Mouse (Mus musculus): Measurements from ENCODE around the gene Ifi47. TPM values are rescaled to one million over a fixed set of nuclear protein-coding genes. Genes with fewer than 3 reads are reported as not detected.

The Ifi47 gene
- polyA plus RNA-seq, 1 experiment from 2014 or later: 2.3 TPM

DNA sequence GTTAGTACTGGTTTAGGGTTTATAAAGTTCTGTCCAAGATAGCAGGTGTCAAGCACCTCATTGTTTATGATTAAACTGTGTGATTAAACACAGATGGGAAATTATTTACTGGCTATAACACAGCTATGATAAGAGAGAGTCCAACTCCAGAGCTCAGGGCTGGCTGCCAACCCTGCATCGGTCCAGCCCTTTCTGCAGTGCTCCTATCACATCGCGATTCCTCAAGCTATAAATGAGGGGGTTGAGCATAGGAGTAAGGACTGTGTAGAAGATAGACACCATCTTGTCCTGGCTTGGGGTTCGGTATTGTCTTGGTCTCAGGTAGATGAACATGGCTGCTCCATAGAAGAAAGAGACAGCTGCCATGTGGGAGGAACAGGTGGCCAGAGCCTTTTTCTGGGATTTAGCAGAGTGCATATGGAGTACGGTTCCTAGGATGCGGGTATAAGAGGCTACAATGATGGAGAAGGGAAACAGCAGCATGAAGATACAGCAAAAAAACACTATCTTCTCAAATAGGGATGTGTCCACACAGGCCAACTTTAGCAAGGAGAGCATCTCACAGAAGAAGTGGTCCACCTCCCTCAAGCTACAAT is 36.3 kb downstream of the Ifi47 start:
- Histone ChIP-seq H3K9me3 (no peaks in the 10 kb centered on the region), H3K4me1 (no peaks in the 10 kb centered on the region), H3K27ac (no peak overlapping the region), H3K4me2 (no peak overlapping the region), H3K36me3 (no peaks in the 10 kb centered on the region), H3K9ac (no peak overlapping the region), H3K27me3 (replicated peaks) (no peaks in the 10 kb centered on the region), H3K4me3 (replicated peaks) (no peak overlapping the region)
- no peak for ATAC-seq (ENCODE audit: insufficient read depth, low FRiP score, low read depth)
- WGBS: 65% methylated on average over 6 of the region's 6 CpGs

DNA sequence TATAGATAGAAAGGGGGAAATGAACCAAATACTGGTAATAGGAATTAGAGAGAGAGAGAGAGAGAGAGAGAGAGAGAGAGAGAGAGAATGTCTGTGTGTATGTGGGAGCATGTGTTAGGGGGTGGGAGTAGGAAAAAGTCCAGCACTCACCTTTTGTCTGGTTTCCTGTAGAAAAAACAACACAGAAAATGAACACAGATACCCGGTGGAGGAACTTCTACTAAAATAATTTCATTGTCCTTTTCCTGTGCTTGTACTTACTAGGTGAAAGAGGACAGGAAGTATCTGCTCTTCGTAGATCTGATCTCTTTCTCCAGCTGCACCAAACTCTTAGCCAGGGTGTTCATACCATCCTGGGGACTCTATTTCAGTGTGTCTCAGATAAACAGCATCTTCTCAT is 37.8 kb downstream of the Ifi47 start:
- Histone ChIP-seq H3K27ac (no peak overlapping the region), H3K9ac (no peak overlapping the region), H3K4me3 (replicated peaks) (no peak overlapping the region), H3K4me1 (no peaks in the 10 kb centered on the region), H3K36me3 (no peaks in the 10 kb centered on the region), H3K9me3 (no peaks in the 10 kb centered on the region), H3K4me2 (no peak overlapping the region), H3K27me3 (replicated peaks) (no peaks in the 10 kb centered on the region)
- no peak for ATAC-seq (ENCODE audit: insufficient read depth, low FRiP score, low read depth)
- 48% methylated on average over 2 of the region's 2 CpGs for WGBS

- no peak for ATAC-seq (ENCODE audit: insufficient read depth, low FRiP score, low read depth)
- H3K9me3 ChIP-seq: no peaks in the 10 kb centered on the region
- no peak within 1 kb of the TSS for H3K27ac ChIP-seq
- no peak within 1 kb of the TSS for H3K4me3 ChIP-seq (replicated peaks)
- no peaks in the 10 kb centered on the region for H3K27me3 ChIP-seq (replicated peaks)
- H3K4me1 ChIP-seq: no peaks in the 10 kb centered on the region
- no peak within 1 kb of the TSS for H3K9ac ChIP-seq
- H3K36me3 ChIP-seq: no peaks in the 10 kb centered on the region
- no peak within 1 kb of the TSS for H3K4me2 ChIP-seq
Measured at GRCm38 (mm10) chr11:49114774-49115173, 38.4 kb downstream of the Ifi47 start, which contains the start of gene Olfr1396. Gene Olfr1396, minus strand, starts transcription at chr11:49114874.

GRCm38 (mm10) chr11:49119635-49120034 is 43.2 kb downstream of the Ifi47 start:
- ATAC-seq (ENCODE audit: insufficient read depth, low FRiP score, low read depth): no peak
- Histone ChIP-seq H3K27ac (no peak overlapping the region), H3K4me2 (no peak overlapping the region), H3K9me3 (no peaks in the 10 kb centered on the region), H3K4me1 (no peaks in the 10 kb centered on the region), H3K4me3 (replicated peaks) (no peak overlapping the region), H3K27me3 (replicated peaks) (no peaks in the 10 kb centered on the region), H3K9ac (no peak overlapping the region), H3K36me3 (no peaks in the 10 kb centered on the region)
- WGBS: 82% methylated on average over 3 of the region's 3 CpGs

DNA sequence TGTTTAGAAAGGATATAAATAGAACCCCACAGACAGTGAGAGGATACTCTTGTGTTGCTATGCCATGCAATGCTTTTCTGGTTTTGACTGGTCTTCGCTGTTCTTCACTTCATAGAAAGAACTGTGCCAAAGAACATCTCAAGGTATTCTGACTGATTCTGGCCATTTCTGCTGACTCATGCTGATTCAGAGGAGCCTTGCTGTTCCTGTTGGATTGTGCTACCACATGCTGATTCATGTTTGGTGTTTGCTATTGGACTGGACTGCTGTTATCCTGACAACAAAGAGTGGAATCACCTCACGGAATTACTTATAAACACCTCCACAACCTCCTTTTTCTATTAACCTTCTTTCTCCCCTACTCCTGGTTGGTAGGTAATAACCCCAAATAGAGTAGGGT is 47.8 kb downstream of the Ifi47 start:
- WGBS: 89% methylated on average over 2 of the region's 2 CpGs
- Histone ChIP-seq H3K4me1 (no peaks in the 10 kb centered on the region), H3K9me3 (no peaks in the 10 kb centered on the region), H3K36me3 (no peaks in the 10 kb centered on the region), H3K9ac (no peak overlapping the region), H3K27ac (no peak overlapping the region), H3K27me3 (replicated peaks) (no peaks in the 10 kb centered on the region), H3K4me3 (replicated peaks) (no peak overlapping the region), H3K4me2 (no peak overlapping the region)
- ATAC-seq (ENCODE audit: insufficient read depth, low FRiP score, low read depth): no peak

- H3K9ac ChIP-seq: no peak within 1 kb of the TSS
- H3K27ac ChIP-seq: no peak within 1 kb of the TSS
- no peaks in the 10 kb centered on the region for H3K36me3 ChIP-seq
- no peaks in the 10 kb centered on the region for H3K4me1 ChIP-seq
- no peaks in the 10 kb centered on the region for H3K27me3 ChIP-seq (replicated peaks)
- H3K9me3 ChIP-seq: no peaks in the 10 kb centered on the region
- no peak for ATAC-seq (ENCODE audit: insufficient read depth, low FRiP score, low read depth)
- H3K4me3 ChIP-seq (replicated peaks): no peak within 1 kb of the TSS
- no peak within 1 kb of the TSS for H3K4me2 ChIP-seq
- WGBS: 85% methylated on average over 6 of the region's 6 CpGs
Measured at GRCm38 (mm10) chr11:49141974-49142373, 65.6 kb downstream of the Ifi47 start, which contains the start of gene Olfr1395. Gene Olfr1395, plus strand, starts transcription at chr11:49142274.

Other genes with a start within 250 kb of the Ifi47 start
- 10.3 and 16.4 TPM in 2 replicates for gene Gm12184, start 249.9 kb upstream of the Ifi47 start, polyA plus RNA-seq (2015; fragmentation: Nextera tagmentation; extraction: Ambion mirVana)
- gene Irgm1, start 204.9 kb upstream of the Ifi47 start, polyA plus RNA-seq (2015; fragmentation: Nextera tagmentation; extraction: Ambion mirVana): 12.8 and 14.3 TPM in 2 replicates
- 0.24 and 0.37 TPM in 2 replicates for gene Gm5431, start 174.4 kb upstream of the Ifi47 start, polyA plus RNA-seq (2015; fragmentation: Nextera tagmentation; extraction: Ambion mirVana)
- 3.5 and 14.5 TPM in 2 replicates for gene Psme2b, start 130.4 kb upstream of the Ifi47 start, polyA plus RNA-seq (2015; fragmentation: Nextera tagmentation; extraction: Ambion mirVana)
- gene Olfr56, start 97.7 kb upstream of the Ifi47 start, polyA plus RNA-seq (2015; fragmentation: Nextera tagmentation; extraction: Ambion mirVana): not detected in 2 replicates
- 0.70 and 0.77 TPM in 2 replicates for gene 9930111J21Rik1, start 97.2 kb upstream of the Ifi47 start, polyA plus RNA-seq (2015; fragmentation: Nextera tagmentation; extraction: Ambion mirVana)
- 0.03 TPM in 1 of 2 replicates, not detected in the other for gene Gm12185, start 84.4 kb upstream of the Ifi47 start, polyA plus RNA-seq (2015; fragmentation: Nextera tagmentation; extraction: Ambion mirVana)
- 1.3 and 2.0 TPM in 2 replicates for gene Tgtp1, start 82.4 kb upstream of the Ifi47 start, polyA plus RNA-seq (2015; fragmentation: Nextera tagmentation; extraction: Ambion mirVana)
- 0.96 and 0.98 TPM in 2 replicates for gene 9930111J21Rik2, start 25.3 kb upstream of the Ifi47 start, polyA plus RNA-seq (2015; fragmentation: Nextera tagmentation; extraction: Ambion mirVana)
- gene Tgtp2, start 12.4 kb upstream of the Ifi47 start, polyA plus RNA-seq (2015; fragmentation: Nextera tagmentation; extraction: Ambion mirVana): 0.14 and 1.1 TPM in 2 replicates
- 0.14 TPM in 1 of 2 replicates, not detected in the other for gene Olfr1396, start 38.3 kb downstream of the Ifi47 start, polyA plus RNA-seq (2015; fragmentation: Nextera tagmentation; extraction: Ambion mirVana)
- not detected in 2 replicates for gene Olfr1395, start 65.7 kb downstream of the Ifi47 start, polyA plus RNA-seq (2015; fragmentation: Nextera tagmentation; extraction: Ambion mirVana)
- not detected in 2 replicates for gene Olfr1394, start 77.8 kb downstream of the Ifi47 start, polyA plus RNA-seq (2015; fragmentation: Nextera tagmentation; extraction: Ambion mirVana)
- 1.7 and 2.5 TPM in 2 replicates for gene Btnl9, start 110.6 kb downstream of the Ifi47 start, polyA plus RNA-seq (2015; fragmentation: Nextera tagmentation; extraction: Ambion mirVana)
- gene Zfp62, start 126.7 kb downstream of the Ifi47 start, polyA plus RNA-seq (2015; fragmentation: Nextera tagmentation; extraction: Ambion mirVana): 31.0 and 34.2 TPM in 2 replicates
- 59.3 and 59.9 TPM in 2 replicates for gene Mgat1, start 167.6 kb downstream of the Ifi47 start, polyA plus RNA-seq (2015; fragmentation: Nextera tagmentation; extraction: Ambion mirVana)
- gene Olfr1393, start 201.7 kb downstream of the Ifi47 start, polyA plus RNA-seq (2015; fragmentation: Nextera tagmentation; extraction: Ambion mirVana): not detected in 2 replicates
- gene Olfr1392, start 208.7 kb downstream of the Ifi47 start, polyA plus RNA-seq (2015; fragmentation: Nextera tagmentation; extraction: Ambion mirVana): 0.06 TPM in 1 of 2 replicates, not detected in the other
- gene Olfr10, start 228.2 kb downstream of the Ifi47 start, polyA plus RNA-seq (2015; fragmentation: Nextera tagmentation; extraction: Ambion mirVana): not detected in 2 replicates
- not detected in 2 replicates for gene Olfr1391, start 246.2 kb downstream of the Ifi47 start, polyA plus RNA-seq (2015; fragmentation: Nextera tagmentation; extraction: Ambion mirVana)